Mouse (Mus musculus) monocyte, adult 2 months (primary cell): ENCODE measurements around the gene Olfr1330.
"Not testable (repeated sequence)": the region's sequence is repeated elsewhere in the genome, so short reads cannot be mapped to it uniquely, and the experiment has no call there.

ENCODE experiments used
- DNase-seq, 2 experiments: peaks; one replicate each; pipeline ENCODE4 v3.0.0; 2022; ENCODE audit warnings: low spot score in 2 of 2, low read depth in 1 of 2

Gene Olfr1330

DNA sequence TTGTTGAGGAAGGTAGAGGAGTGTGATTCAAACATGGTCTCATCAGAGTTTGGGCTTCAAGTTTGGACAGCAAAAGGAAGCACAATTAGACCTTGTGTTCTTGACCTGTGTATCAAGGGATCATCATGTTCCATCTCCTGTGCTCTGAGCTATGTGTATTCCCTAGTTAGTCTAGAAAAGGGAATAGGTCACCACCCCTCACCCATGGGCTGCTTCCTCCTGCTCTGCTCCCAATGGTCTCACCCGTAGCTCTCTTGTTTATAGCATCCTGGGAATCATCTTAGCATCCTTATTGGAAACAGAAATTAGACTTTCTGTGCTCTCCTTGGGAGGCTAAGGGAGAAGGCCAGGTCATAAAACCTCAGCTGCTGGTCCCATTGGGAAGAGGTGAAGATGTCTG, at the start of gene Olfr1330:
Gene Olfr1330, plus strand, starts transcription at position 301 of the 400 bp plus-strand sequence.
- no peak for DNase-seq

DNA sequence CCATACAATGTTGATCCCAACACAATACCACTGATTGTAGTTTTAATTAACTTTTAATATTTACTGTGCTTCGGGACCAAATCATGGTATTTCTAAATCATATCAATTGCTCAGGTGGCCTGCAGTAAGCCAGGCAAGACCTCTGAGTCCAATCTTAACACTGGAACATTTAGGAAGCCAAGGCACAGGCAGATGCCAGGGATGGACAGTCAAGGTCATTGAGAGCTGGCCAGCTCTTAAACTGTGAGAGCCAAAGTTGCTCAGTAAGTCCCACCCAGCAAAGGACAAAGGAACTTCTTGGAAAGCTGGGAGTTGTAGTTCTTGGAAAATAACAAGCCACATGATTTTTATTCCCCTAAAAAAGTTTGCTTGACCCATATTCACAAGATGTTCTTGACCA, 26.6 kb upstream of the Olfr1330 start:
- DNase-seq = no peak

GRCm38 (mm10) chr4:118862704-118863103, 25.7 kb upstream of the Olfr1330 start:
- no peak for DNase-seq

GRCm38 (mm10) chr4:118864349-118864748, 24.0 kb upstream of the Olfr1330 start, which contains the start of gene Olfr1331:
Gene Olfr1331, plus strand, starts transcription at chr4:118864649.
- DNase-seq = no peak

GRCm38 (mm10) chr4:118867566-118867965, 20.8 kb upstream of the Olfr1330 start:
- DNase-seq = no peak

DNA sequence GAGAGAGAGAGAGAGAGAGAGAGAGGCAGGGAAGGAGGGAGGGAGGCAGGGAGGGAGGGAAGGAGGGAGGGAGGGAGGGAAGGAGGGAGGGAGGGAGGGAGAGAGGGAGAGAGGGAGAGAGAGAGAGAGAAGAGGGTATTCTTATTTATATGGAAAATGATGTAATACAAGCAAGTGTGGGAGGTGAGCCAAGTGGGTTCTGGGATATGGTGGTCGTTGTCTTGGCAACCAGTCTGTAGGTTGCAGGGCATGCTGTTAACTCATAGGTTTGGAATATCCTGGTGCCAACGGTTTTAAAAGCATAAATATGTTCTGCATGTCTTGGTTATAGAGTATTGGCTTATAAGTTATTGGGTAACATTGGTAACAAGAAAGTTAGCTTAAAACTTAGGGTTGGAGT, 13.6 kb downstream of the Olfr1330 start:
- DNase-seq = no peak

- DNase-seq = not testable (repeated sequence)
These were observed 29.0 kb downstream of the Olfr1330 start, which contains the start of gene Olfr1329 for GRCm38 (mm10) chr4:118917365-118917764. Gene Olfr1329, minus strand, starts transcription at chr4:118917465.

- not testable (repeated sequence) for DNase-seq
These were observed 42.9 kb downstream of the Olfr1330 start for GRCm38 (mm10) chr4:118931326-118931725.

GRCm38 (mm10) chr4:118938512-118938911, 50.1 kb downstream of the Olfr1330 start, which contains the start of gene Olfr1328:
Gene Olfr1328, minus strand, starts transcription at chr4:118938612.
- no peak for DNase-seq
